Mouse (Mus musculus) cerebellum, adult 2 months (tissue): ENCODE results near the gene Sdk1.

ENCODE experiments used
- CTCF ChIP-seq: fragments of 200-500 bp; IDR thresholded peaks from 2 replicates; pipeline ENCODE4 v1.5.1; 2011; ENCODE audit warnings: low read depth, mild to moderate bottlenecking, control low read depth, low read length, moderate library complexity, borderline replicate concordance; ENCODE audit not compliant: insufficient read depth
- POLR2A ChIP-seq: fragments of 200-500 bp; IDR thresholded peaks from 2 replicates; pipeline ENCODE4 v1.6.1; 2011; ENCODE audit warnings: low read length, control low read depth, borderline replicate concordance; ENCODE audit not compliant: insufficient read depth

GRCm38 (mm10) chr5:141393846-141394245 lies 152.6 kb downstream of the Sdk1 start:
- TF ChIP-seq POLR2A (no peak), CTCF (no peak)
